Mouse (Mus musculus): ENCODE data around the gene Klf5. TPM values are rescaled to one million over a fixed set of nuclear protein-coding genes. Genes with fewer than 3 reads are reported as not detected.

Klf5 gene
- polyA plus RNA-seq, 1 experiment from 2014 or later: not detected

GRCm38 (mm10) chr14:99325597-99326472 is 27.3 kb downstream of the Klf5 start:
- 93% methylated on average over 11 of the region's 12 CpGs for WGBS (ENCODE audit: missing documents)
- Histone ChIP-seq H3K79me2 (ENCODE audit: inconsistent target) (no peaks in the 10 kb centered on the region), H3K27ac (no peak overlapping the region), H3K36me3 (ENCODE audit: inconsistent target) (no peaks in the 10 kb centered on the region), H3K4me3 (ENCODE audit: inconsistent target) (no peak overlapping the region)

GRCm38 (mm10) chr14:99336598-99336997 is 38.1 kb downstream of the Klf5 start:
- Histone ChIP-seq H3K27ac (no peak overlapping the region), H3K79me2 (ENCODE audit: inconsistent target) (no peaks in the 10 kb centered on the region), H3K36me3 (ENCODE audit: inconsistent target) (no peaks in the 10 kb centered on the region), H3K4me3 (ENCODE audit: inconsistent target) (no peak overlapping the region)
- 100% methylated on average over 3 of the region's 3 CpGs for WGBS (ENCODE audit: missing documents)

GRCm38 (mm10) chr14:99339021-99339420 is 40.5 kb downstream of the Klf5 start:
- WGBS (ENCODE audit: missing documents): 74% methylated on average over 8 of the region's 8 CpGs
- no peaks in the 10 kb centered on the region for H3K79me2 ChIP-seq (ENCODE audit: inconsistent target)
- no peak overlapping the region for H3K4me3 ChIP-seq (ENCODE audit: inconsistent target)
- H3K27ac ChIP-seq: no peak overlapping the region
- H3K36me3 ChIP-seq (ENCODE audit: inconsistent target): no peaks in the 10 kb centered on the region

- 58% methylated on average over 9 of the region's 9 CpGs for WGBS (ENCODE audit: missing documents)
- Histone ChIP-seq H3K27ac (no peak overlapping the region), H3K4me3 (ENCODE audit: inconsistent target) (no peak overlapping the region)
Observed at GRCm38 (mm10) chr14:99339681-99340522, 41.4 kb downstream of the Klf5 start.

GRCm38 (mm10) chr14:99340703-99341102 is 42.2 kb downstream of the Klf5 start:
- no peaks in the 10 kb centered on the region for H3K79me2 ChIP-seq (ENCODE audit: inconsistent target)
- WGBS (ENCODE audit: missing documents): 85% methylated on average over 1 of the region's 1 CpGs
- H3K27ac ChIP-seq: no peak overlapping the region
- no peaks in the 10 kb centered on the region for H3K36me3 ChIP-seq (ENCODE audit: inconsistent target)
- no peak overlapping the region for H3K4me3 ChIP-seq (ENCODE audit: inconsistent target)

More at GRCm38 (mm10) chr14:99339681-99340522, 41.4 kb downstream of the Klf5 start:
- Histone ChIP-seq H3K79me2 (ENCODE audit: inconsistent target) (no peaks in the 10 kb centered on the region), H3K36me3 (ENCODE audit: inconsistent target) (no peaks in the 10 kb centered on the region)

- 85% methylated on average over 13 of the region's 13 CpGs for WGBS (ENCODE audit: missing documents)
- H3K27ac ChIP-seq: no peak overlapping the region
- no peak overlapping the region for H3K4me3 ChIP-seq (ENCODE audit: inconsistent target)
- H3K36me3 ChIP-seq (ENCODE audit: inconsistent target): no peaks in the 10 kb centered on the region
- H3K79me2 ChIP-seq (ENCODE audit: inconsistent target): no peaks in the 10 kb centered on the region
Observed at GRCm38 (mm10) chr14:99348175-99348764, 49.8 kb downstream of the Klf5 start.

- Histone ChIP-seq H3K27ac (no peak overlapping the region), H3K36me3 (ENCODE audit: inconsistent target) (no peaks in the 10 kb centered on the region), H3K79me2 (ENCODE audit: inconsistent target) (no peaks in the 10 kb centered on the region), H3K4me3 (ENCODE audit: inconsistent target) (no peak overlapping the region)
- WGBS (ENCODE audit: missing documents): 97% methylated on average over 6 of the region's 6 CpGs
Observed at GRCm38 (mm10) chr14:99349606-99350005, 51.1 kb downstream of the Klf5 start.

- H3K27ac ChIP-seq: no peak overlapping the region
- 87% methylated on average over 3 of the region's 4 CpGs for WGBS (ENCODE audit: missing documents)
- no peaks in the 10 kb centered on the region for H3K36me3 ChIP-seq (ENCODE audit: inconsistent target)
- H3K79me2 ChIP-seq (ENCODE audit: inconsistent target): no peaks in the 10 kb centered on the region
- no peak overlapping the region for H3K4me3 ChIP-seq (ENCODE audit: inconsistent target)
Observed at GRCm38 (mm10) chr14:99352989-99353388, 54.5 kb downstream of the Klf5 start.

- H3K36me3 ChIP-seq (ENCODE audit: inconsistent target): no peaks in the 10 kb centered on the region
- WGBS (ENCODE audit: missing documents): 51% methylated on average over 2 of the region's 2 CpGs
- no peak overlapping the region for H3K27ac ChIP-seq
- no peak overlapping the region for H3K4me3 ChIP-seq (ENCODE audit: inconsistent target)
- H3K79me2 ChIP-seq (ENCODE audit: inconsistent target): no peaks in the 10 kb centered on the region
Observed at GRCm38 (mm10) chr14:99354046-99354445, 55.6 kb downstream of the Klf5 start.

GRCm38 (mm10) chr14:99354761-99355609 is 56.5 kb downstream of the Klf5 start:
- no peak overlapping the region for H3K4me3 ChIP-seq (ENCODE audit: inconsistent target)
- no peaks in the 10 kb centered on the region for H3K79me2 ChIP-seq (ENCODE audit: inconsistent target)
- no peak overlapping the region for H3K27ac ChIP-seq
- WGBS (ENCODE audit: missing documents): 77% methylated on average over 10 of the region's 10 CpGs
- H3K36me3 ChIP-seq (ENCODE audit: inconsistent target): no peaks in the 10 kb centered on the region

- Histone ChIP-seq H3K36me3 (ENCODE audit: inconsistent target) (no peaks in the 10 kb centered on the region), H3K27ac (no peak overlapping the region)
Observed at GRCm38 (mm10) chr14:99355610-99355870, 57.0 kb downstream of the Klf5 start.

GRCm38 (mm10) chr14:99362956-99363355 is 64.5 kb downstream of the Klf5 start:
- Histone ChIP-seq H3K79me2 (ENCODE audit: inconsistent target) (no peaks in the 10 kb centered on the region), H3K4me3 (ENCODE audit: inconsistent target) (no peak overlapping the region), H3K36me3 (ENCODE audit: inconsistent target) (no peaks in the 10 kb centered on the region), H3K27ac (no peak overlapping the region)
- WGBS (ENCODE audit: missing documents): 86% methylated on average over 5 of the region's 5 CpGs

More at GRCm38 (mm10) chr14:99355610-99355870, 57.0 kb downstream of the Klf5 start:
- Histone ChIP-seq H3K4me3 (ENCODE audit: inconsistent target) (no peak overlapping the region), H3K79me2 (ENCODE audit: inconsistent target) (no peaks in the 10 kb centered on the region)
- WGBS (ENCODE audit: missing documents): 88% methylated on average over 1 of the region's 1 CpGs

GRCm38 (mm10) chr14:99364007-99364784 is 65.7 kb downstream of the Klf5 start:
- Histone ChIP-seq H3K79me2 (ENCODE audit: inconsistent target) (no peaks in the 10 kb centered on the region), H3K36me3 (ENCODE audit: inconsistent target) (no peaks in the 10 kb centered on the region), H3K27ac (no peak overlapping the region), H3K4me3 (ENCODE audit: inconsistent target) (no peak overlapping the region)
- 81% methylated on average over 11 of the region's 12 CpGs for WGBS (ENCODE audit: missing documents)
